Mouse (Mus musculus) cortical plate, adult 2 months (tissue): ENCODE measurements at regions not wholly inside any gene's neighbourhood (a gene's known extent, or its start where the extent isn't known, plus 50 kb on each side); places are given as distances from the start of the nearest gene placed in this dataset.

Experiments
- H3K27ac ChIP-seq: fragments of 200-500 bp; 2 replicates; pipeline ENCODE4 v1.5.1; 2012; ENCODE audit warnings: low read length, control low read depth, inconsistent platforms; ENCODE audit not compliant: insufficient read depth
- H3K4me1 ChIP-seq: fragments of 200-500 bp; 2 replicates; pipeline ENCODE4 v1.6.1; 2011; ENCODE audit warnings: low read length; ENCODE audit not compliant: control insufficient read depth, insufficient read depth
- H3K4me3 ChIP-seq: fragments of 200-500 bp; 2 replicates; pipeline ENCODE4 v1.5.1; 2011; ENCODE audit warnings: mild to moderate bottlenecking, low read length, control low read depth; ENCODE audit not compliant: insufficient read depth
- CTCF ChIP-seq: fragments of 200-500 bp; IDR thresholded peaks from 2 replicates; pipeline ENCODE4 v1.5.1; 2011; ENCODE audit warnings: mild to moderate bottlenecking, control low read depth, low read length; ENCODE audit not compliant: insufficient read depth; ENCODE audit errors: extremely low read depth
- POLR2A ChIP-seq: fragments of 200-500 bp; IDR thresholded peaks from 2 replicates; pipeline ENCODE4 v1.6.1; 2011; ENCODE audit warnings: mild to moderate bottlenecking, low read length, control low read depth; ENCODE audit not compliant: insufficient read depth; ENCODE audit errors: extremely low read depth

DNA sequence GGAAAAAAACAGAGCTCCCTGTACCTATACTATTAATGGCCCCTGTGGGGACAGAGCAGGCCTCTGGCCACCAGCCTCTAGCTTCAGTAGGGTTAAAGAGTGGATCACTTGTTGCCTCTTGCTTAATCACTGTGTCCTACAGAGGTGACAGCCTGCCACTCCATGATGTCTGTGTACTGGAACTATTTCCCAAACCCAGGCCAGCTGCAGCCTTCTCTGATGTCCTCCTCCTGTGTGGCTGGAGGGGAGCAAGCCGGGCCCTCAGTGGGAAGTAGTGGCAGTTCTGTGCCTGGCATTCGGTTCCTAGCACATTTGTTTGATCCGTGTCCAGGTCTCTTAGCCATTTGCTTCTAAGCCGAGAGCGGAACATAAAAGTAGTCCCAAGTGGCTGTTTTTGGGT, 207.7 kb upstream of the Cadm1 start:
- TF ChIP-seq POLR2A (no peak), CTCF (no peak)
- H3K27ac ChIP-seq, result no peak overlapping the region
- H3K4me1 ChIP-seq, result no peaks in the 10 kb centered on the region
- H3K4me3 ChIP-seq, result no peak overlapping the region

DNA sequence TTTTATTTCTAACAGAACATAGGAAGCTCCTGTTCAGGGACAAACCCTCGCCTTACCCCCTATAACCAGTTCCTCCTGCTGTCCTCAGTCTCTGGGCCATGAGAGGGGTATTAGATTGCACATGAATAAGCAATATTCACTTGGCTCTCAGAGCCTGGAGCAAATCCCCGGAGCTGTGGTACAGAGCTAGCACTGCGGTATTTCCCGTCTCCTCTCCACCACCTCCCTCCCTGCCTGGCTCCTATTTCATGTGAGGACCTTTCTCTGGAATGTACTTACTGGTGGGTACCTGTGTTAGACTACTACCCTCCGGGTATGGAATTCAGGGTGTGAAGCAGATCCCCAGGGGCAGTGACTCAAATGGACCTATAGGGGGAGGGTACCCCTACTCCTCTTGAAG, 206.9 kb upstream of the Cadm1 start:
- TF ChIP-seq CTCF (no peak), POLR2A (no peak)
- H3K4me1 ChIP-seq, result no peaks in the 10 kb centered on the region

GRCm38 (mm10) chr9:47327575-47327974, 202.4 kb upstream of the Cadm1 start:
- Histone ChIP-seq H3K4me3 (no peak overlapping the region), H3K27ac (no peak overlapping the region), H3K4me1 (no peaks in the 10 kb centered on the region)
- TF ChIP-seq CTCF, result no peak
- no peak for TF ChIP-seq POLR2A

More for the DNA sequence above, 206.9 kb upstream of the Cadm1 start:
- H3K27ac ChIP-seq, result no peak overlapping the region
- no peak overlapping the region for H3K4me3 ChIP-seq

GRCm38 (mm10) chr9:47332929-47333328, 197.0 kb upstream of the Cadm1 start:
- Histone ChIP-seq H3K27ac (no peak overlapping the region), H3K4me1 (no peaks in the 10 kb centered on the region), H3K4me3 (no peak overlapping the region)
- 0 out of 2 replicates have a peak, but pooled peaks have one; percentile 17 for TF ChIP-seq CTCF
- no peak for TF ChIP-seq POLR2A

DNA sequence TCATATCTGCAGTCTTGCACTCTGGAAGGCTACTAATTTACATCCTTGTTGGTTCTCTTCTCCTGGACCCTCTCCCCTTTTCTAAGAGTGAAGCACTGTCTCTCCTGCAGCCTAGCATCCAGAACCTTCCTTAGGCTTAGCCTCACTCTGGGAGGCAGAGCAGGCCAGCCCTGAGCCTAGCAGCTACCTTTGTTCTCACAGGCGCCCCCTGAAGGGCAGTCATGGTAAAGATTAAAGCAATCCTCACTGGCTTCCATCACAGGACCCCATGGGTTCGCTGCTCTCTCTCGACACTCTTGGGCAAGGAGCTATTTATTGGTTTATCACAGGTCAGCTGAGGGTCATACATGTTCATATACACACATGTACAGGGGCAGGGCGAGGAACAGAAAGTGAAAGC, 191.8 kb upstream of the Cadm1 start:
- Histone ChIP-seq H3K4me1 (no peaks in the 10 kb centered on the region), H3K4me3 (no peak overlapping the region), H3K27ac (no peak overlapping the region)
- TF ChIP-seq CTCF (peak; percentile 22; the same call in 1 of the 2 replicates), POLR2A (no peak)

DNA sequence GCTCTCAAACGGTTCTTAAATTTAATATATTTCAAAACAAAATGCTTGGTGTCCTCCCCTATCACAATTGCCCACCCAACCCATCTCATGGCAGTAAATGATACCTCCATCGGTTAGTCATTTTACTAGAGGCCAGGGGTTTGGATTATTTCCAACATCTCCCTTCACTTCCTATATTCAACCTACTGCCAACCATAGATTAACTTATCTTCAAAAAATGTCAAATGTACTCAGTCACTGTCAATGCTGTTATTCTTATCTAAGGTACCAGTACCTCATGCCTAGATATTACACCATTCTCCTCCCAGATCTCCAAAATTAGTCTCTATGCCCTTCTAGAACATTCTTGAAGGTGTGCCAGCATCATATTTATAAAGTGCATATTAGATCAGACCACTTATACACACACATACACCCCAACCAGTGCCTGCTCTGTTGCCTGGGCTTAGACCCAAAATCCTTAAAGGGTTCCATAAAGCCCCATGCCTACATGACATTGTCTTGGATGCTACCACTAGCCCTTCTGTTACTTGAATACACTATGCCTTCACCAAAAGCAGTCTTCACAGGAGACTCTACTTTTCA, 183.4 kb upstream of the Cadm1 start:
- H3K4me3 ChIP-seq, result no peak overlapping the region
- TF ChIP-seq POLR2A, result no peak
- TF ChIP-seq CTCF, result no peak
- no peaks in the 10 kb centered on the region for H3K4me1 ChIP-seq
- no peak overlapping the region for H3K27ac ChIP-seq

DNA sequence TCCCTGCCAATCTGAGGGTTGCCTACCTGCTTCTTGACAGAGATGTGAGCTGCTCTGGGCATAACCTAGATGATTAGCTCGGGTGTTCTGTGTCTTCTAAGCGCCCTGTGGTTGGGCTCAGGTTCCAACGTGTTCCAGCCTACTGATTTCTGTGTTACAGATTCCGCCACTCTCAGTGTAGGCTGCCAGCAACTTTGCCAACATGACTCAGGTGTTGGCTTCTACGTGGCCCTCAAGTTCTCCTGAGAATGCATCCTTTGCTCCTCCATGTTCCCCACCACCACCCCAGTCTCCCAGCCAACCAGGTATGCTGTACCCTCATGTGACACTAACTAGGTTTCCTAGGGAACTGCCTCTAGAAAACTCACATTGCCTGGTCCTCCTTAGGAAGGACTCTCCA, 179.7 kb upstream of the Cadm1 start:
- H3K27ac ChIP-seq, result no peak overlapping the region
- TF ChIP-seq CTCF, result no peak
- H3K4me3 ChIP-seq, result no peak overlapping the region
- peaks cover 6% of the 10 kb centered on the region for H3K4me1 ChIP-seq

- H3K4me3 ChIP-seq, result no peak overlapping the region
- H3K27ac ChIP-seq, result no peak overlapping the region
- peaks cover 6% of the 10 kb centered on the region for H3K4me1 ChIP-seq
- TF ChIP-seq POLR2A (no peak), CTCF (no peak)
Observed at GRCm38 (mm10) chr9:47351036-47351435, 178.9 kb upstream of the Cadm1 start.

- Histone ChIP-seq H3K27ac (no peak overlapping the region), H3K4me1 (peaks cover 8% of the 10 kb centered on the region), H3K4me3 (no peak overlapping the region)
- no peak for TF ChIP-seq POLR2A
Observed at GRCm38 (mm10) chr9:47353017-47353416, 177.0 kb upstream of the Cadm1 start.

DNA sequence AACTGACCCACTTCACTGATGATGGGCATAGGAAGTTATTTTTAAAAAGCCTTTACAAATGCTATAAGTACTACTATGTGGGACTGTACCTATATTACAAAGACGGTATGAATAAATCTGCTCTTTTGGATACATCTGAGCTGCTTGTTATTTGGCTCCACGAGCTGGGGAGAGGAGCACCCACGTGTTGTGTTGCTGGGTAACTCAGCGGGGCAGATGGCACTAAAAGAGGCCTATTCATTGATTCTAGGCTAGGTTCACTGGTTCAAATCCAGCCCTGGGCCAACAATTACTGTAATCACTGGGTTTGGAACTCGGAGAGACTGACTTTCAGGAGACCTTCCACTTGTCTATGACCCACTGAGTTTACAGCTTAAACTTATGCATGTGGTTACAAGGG, 176.0 kb upstream of the Cadm1 start:
- H3K4me3 ChIP-seq, result no peak overlapping the region
- peaks cover 8% of the 10 kb centered on the region for H3K4me1 ChIP-seq
- no peak overlapping the region for H3K27ac ChIP-seq
- TF ChIP-seq CTCF, result no peak
- no peak for TF ChIP-seq POLR2A
